Mouse (Mus musculus) embryonic facial prominence, embryonic 14.5 days (tissue): ENCODE data around the gene Cacna1d. TPM values are rescaled to one million over a fixed set of nuclear protein-coding genes. Genes with fewer than 3 reads are reported as not detected.

Experiments used
- ATAC-seq: fragments of 200-750 bp; cut with Nextera tagmentation; 2 replicates; pipeline ENCODE4 v1.8.0; 2017; ENCODE audit warnings: low read depth, moderate number of reproducible peaks, moderate TSS enrichment
- DNase-seq: peaks from one replicate; pipeline ENCODE4 v3.0.0-alpha.2; 2015; ENCODE audit warnings: low spot score
- H3K27ac ChIP-seq: fragments of 300-500 bp; sonication (generic); replicated peaks from 2 replicates; pipeline ENCODE4 v1.5.1; 2014; ENCODE audit warnings: low read depth, mild to moderate bottlenecking, low read length, moderate library complexity
- H3K27me3 ChIP-seq: fragments of 300-500 bp; sonication (generic); replicated peaks from 2 replicates; pipeline ENCODE4 v1.6.1; 2014; ENCODE audit warnings: low read length; ENCODE audit not compliant: control insufficient read depth, insufficient read depth
- H3K36me3 ChIP-seq: fragments of 300-500 bp; sonication (generic); 2 replicates; pipeline ENCODE4 v1.6.1; 2014; ENCODE audit warnings: low read length, mixed read lengths; ENCODE audit not compliant: control insufficient read depth, insufficient read depth
- H3K4me1 ChIP-seq: fragments of 300-500 bp; sonication (generic); 2 replicates; pipeline ENCODE4 v1.6.1; 2014; ENCODE audit warnings: antibody characterized with exemption, low read length; ENCODE audit not compliant: control insufficient read depth, insufficient read depth
- H3K4me2 ChIP-seq: fragments of 300-500 bp; sonication (generic); 2 replicates; pipeline ENCODE4 v1.6.1; 2014; ENCODE audit warnings: low read depth, mild to moderate bottlenecking, low read length, moderate library complexity, mixed read lengths
- H3K4me3 ChIP-seq: fragments of 300-500 bp; sonication (generic); 2 replicates; pipeline ENCODE4 v1.5.1; 2014; ENCODE audit warnings: low read depth, mild to moderate bottlenecking, low read length
- H3K9ac ChIP-seq: fragments of 300-500 bp; sonication (generic); 2 replicates; pipeline ENCODE4 v1.6.1; 2014; ENCODE audit warnings: low read depth, mild to moderate bottlenecking, low read length, moderate library complexity, mixed read lengths
- H3K9me3 ChIP-seq: fragments of 300-500 bp; sonication (generic); 2 replicates; pipeline ENCODE4 v1.6.1; 2016; ENCODE audit warnings: low read length; ENCODE audit not compliant: control insufficient read depth
- WGBS: fragments of 180-500 bp; shearing (Covaris S2); extraction: QIAGEN DNeasy Blood & Tissue Kit; methylation state at CpG from one replicate; pipeline ENCODE4 v1.1.7; 2014; 5-methylcytosine and 5-hydroxymethylcytosine counted together
- polyA plus RNA-seq: library from polyadenylated mRNA; unstranded; fragments of >200 nt; fragmentation: Nextera tagmentation; extraction: Ambion mirVana; gene quantifications from 2 replicates; pipeline ENCODE4 v1.2.1, GENCODE M21; 2014

Cacna1d gene
- polyA plus RNA-seq, 1 experiment from 2014 or later = 3.5 TPM

DNA sequence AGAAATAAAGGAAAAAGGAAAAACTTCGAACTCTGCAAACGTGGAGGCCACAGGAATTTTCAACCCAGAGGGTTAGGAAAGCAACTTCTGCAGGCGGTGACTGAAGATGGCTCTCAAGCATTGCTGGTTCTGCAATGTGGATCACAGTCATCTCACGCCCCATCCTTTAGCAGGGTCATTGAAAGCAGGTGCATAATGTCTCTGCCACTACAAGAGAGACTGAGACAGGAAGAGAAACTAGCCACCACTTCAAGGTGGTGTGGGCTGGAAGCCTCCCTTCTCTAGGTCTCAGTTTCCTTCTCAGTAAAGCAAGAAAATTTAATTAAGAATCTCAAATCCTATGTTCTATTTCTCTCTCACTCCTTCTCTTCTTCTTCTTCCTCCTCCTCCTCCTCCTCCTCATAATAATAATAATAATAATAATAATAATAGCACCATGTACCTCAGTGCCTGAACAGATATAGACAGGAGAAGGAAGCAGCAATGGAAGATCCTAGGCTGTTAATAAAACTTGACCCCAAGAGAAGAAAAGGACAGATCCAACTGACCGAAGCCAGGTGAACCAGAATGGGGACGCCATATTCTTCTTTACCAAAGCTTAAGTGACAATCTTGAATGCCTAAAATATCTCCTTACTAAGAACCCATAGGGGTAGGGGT lies 305.5 kb downstream of the Cacna1d start:
- H3K27me3 ChIP-seq = no peaks in the 10 kb centered on the region
- H3K27ac ChIP-seq = no peak overlapping the region
- no peak overlapping the region for H3K4me2 ChIP-seq
- peaks cover 11% of the 10 kb centered on the region for H3K4me1 ChIP-seq
- WGBS = 87% methylated on average over 6 of the region's 6 CpGs
- H3K4me3 ChIP-seq = no peak overlapping the region
- no peaks in the 10 kb centered on the region; the same call in 1 of the 2 replicates for H3K36me3 ChIP-seq
- no peak for DNase-seq
- no peaks in the 10 kb centered on the region for H3K9me3 ChIP-seq
- H3K9ac ChIP-seq = no peak overlapping the region
- ATAC-seq = no peak

DNA sequence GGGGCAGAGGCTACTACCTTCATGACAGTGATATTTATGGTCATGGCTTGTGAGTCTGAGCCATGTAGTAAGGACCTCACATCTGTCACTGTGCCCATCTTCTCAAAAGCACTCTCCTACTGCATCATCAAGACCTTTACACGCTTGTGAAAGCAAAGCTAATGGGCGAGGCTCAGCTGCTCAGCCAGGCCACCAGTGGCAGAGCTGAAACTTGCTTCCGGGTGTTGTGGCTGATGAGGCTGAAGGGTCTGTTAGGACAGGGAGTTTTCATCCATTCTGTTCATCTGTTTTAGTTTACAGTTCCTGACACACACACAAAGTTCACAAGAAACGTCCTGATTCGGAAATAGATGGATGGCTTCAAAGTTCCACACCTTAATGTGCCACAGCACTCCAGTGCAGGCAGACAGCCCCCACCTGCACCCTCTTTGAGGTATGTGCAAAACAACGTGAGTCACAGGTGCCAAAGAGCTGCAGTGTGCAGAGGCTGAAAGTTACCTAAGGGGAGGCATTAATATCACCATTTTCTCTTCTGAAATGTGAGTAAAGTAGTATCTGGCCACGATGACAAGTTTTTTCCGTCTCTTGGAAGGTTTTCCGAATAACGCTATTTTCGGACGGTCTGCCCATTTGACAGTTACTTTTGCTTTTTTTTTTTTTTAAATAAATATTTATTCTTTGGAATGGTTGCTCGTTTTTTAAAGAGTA lies 306.7 kb downstream of the Cacna1d start:
- H3K36me3 ChIP-seq = no peaks in the 10 kb centered on the region
- no peak overlapping the region for H3K4me2 ChIP-seq
- H3K9ac ChIP-seq = no peak overlapping the region
- H3K27ac ChIP-seq = no peak overlapping the region
- H3K27me3 ChIP-seq = peaks cover 6% of the 10 kb centered on the region; the same call in 1 of the 2 replicates
- H3K4me3 ChIP-seq = no peak overlapping the region
- peaks cover 11% of the 10 kb centered on the region for H3K4me1 ChIP-seq
- WGBS = 74% methylated on average over 13 of the region's 13 CpGs
- ATAC-seq (no peak), DNase-seq (no peak)
- no peaks in the 10 kb centered on the region for H3K9me3 ChIP-seq

DNA sequence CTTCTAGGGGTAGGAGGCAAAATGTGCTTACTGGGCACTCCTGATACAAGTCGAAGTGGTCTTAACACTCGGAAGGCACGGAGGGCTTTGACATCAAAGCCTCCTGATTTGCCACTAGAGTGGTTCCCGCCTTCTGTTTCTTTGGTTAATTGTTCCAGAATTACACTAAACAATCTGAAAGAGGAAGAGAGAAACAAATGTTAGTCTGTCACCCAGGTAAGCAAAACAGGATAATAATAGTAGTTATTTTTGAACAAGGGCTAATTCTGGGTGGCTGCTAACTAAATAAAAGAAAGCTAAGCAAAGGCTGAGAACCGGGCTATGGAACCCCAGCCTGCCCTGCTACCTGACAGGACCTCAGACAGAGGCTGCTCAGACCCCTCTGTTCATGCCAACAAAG lies 307.2 kb downstream of the Cacna1d start:
- Histone ChIP-seq H3K27ac (no peak overlapping the region), H3K4me3 (no peak overlapping the region), H3K27me3 (peaks cover 6% of the 10 kb centered on the region; the same call in 1 of the 2 replicates), H3K4me1 (peaks cover 11% of the 10 kb centered on the region), H3K9me3 (no peaks in the 10 kb centered on the region), H3K9ac (no peak overlapping the region), H3K4me2 (no peak overlapping the region), H3K36me3 (no peaks in the 10 kb centered on the region)
- 78% methylated on average over 5 of the region's 5 CpGs for WGBS
- no peak for DNase-seq
- ATAC-seq = no peak

DNA sequence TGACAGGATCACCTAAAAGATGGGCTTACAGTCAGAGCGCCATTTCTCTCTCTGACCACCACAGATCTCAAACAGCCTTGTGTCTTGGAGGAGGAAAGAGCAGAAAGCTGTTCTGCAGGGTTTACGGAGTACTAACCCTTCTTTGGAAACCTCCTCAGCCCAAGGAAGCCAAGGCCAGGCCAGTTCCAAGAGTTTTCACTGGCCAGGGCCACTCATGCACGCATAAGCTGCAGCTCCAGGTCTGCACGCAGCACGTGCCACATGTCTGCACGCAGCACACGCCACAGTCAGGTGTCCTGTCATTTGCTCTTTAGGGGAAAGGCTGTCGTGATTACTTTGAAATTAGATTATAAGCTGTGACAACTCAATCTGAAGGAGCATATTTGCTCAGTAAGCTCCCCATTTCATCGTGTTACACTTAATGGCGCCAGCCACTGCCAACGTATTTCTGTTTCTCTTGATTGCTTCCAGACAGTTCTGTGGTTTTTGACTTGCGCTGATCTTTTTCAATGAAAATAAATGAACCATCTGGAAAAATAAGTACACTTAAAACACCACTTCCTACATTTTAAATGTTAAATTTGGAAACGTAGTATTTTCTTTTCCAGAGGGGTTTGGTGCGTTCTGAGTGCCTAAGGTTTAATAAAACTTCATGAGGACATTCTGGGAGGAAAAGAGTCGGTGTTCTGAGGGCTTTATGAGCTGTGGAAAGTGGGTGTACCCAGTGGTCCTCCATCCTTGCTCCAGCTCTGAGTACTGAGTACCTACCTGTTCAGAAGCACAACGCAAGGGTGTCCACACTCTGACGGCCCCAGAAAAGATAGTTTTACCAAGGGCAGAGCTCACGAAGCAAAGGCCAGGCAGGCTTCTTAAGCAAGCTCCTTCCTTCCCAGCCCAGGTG lies 308.4 kb downstream of the Cacna1d start:
- no peak overlapping the region for H3K4me3 ChIP-seq
- H3K36me3 ChIP-seq = no peaks in the 10 kb centered on the region
- H3K27ac ChIP-seq = peak overlapping the region; percentile 52; the same call in 1 of the 2 replicates
- no peak overlapping the region for H3K4me2 ChIP-seq
- no peaks in the 10 kb centered on the region for H3K9me3 ChIP-seq
- DNase-seq (peak; percentile 86), ATAC-seq (peak; percentile 53; the same call in 1 of the 2 replicates)
- peaks cover 14% of the 10 kb centered on the region for H3K4me1 ChIP-seq
- peaks cover 6% of the 10 kb centered on the region; the same call in 1 of the 2 replicates for H3K27me3 ChIP-seq
- 39% methylated on average over 18 of the region's 18 CpGs for WGBS
- H3K9ac ChIP-seq = no peak overlapping the region

DNA sequence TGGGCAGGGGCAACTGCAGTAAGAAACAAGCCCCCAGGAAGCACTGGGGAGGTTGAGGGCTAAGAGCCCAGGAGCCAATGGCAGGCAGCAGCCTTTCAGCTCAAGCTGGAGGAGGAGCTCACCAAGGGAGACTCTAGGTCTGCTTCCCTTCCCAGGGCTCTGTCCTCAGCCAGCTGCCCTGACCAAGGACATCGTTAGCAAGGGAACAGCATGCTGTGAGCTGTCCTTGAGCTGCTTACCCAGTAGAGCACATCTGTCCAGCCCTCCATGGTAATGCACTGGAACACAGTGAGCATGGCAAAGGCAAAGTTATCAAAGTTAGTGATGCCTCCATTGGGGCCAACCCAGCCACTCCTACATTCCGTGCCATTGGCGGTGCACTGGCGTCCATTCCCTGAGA lies 312.9 kb downstream of the Cacna1d start:
- Histone ChIP-seq H3K4me1 (peaks cover 13% of the 10 kb centered on the region), H3K9me3 (no peaks in the 10 kb centered on the region), H3K9ac (no peak overlapping the region), H3K4me3 (no peak overlapping the region), H3K4me2 (no peak overlapping the region), H3K27ac (no peak overlapping the region), H3K27me3 (peaks cover 6% of the 10 kb centered on the region; the same call in 1 of the 2 replicates), H3K36me3 (no peaks in the 10 kb centered on the region)
- ATAC-seq = no peak
- no peak for DNase-seq
- 83% methylated on average over 4 of the region's 4 CpGs for WGBS

DNA sequence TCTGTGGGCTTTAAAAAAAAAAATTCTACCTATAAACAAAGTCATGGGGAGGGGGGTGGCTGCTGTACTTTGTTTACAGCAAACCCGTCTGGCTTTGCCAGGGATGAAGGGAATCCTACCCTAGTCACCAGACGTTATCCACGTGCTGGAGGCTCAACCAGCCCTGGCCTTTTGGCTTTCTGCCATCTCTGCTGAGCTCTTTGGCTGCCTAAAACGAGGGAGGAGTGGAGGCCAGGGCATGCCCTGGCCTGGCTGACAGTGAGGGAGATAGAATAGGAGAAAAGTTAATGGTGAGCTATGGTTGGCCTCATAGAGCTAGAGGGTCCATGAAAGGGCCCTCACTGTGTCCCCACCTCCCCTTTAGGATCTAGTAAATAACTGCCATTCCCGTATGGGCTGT lies 313.4 kb downstream of the Cacna1d start:
- Histone ChIP-seq H3K27ac (no peak overlapping the region), H3K9ac (no peak overlapping the region), H3K27me3 (peaks cover 6% of the 10 kb centered on the region; the same call in 1 of the 2 replicates), H3K4me2 (no peak overlapping the region), H3K36me3 (no peaks in the 10 kb centered on the region), H3K4me3 (no peak overlapping the region), H3K4me1 (peaks cover 12% of the 10 kb centered on the region), H3K9me3 (no peaks in the 10 kb centered on the region)
- WGBS = 26% methylated on average over 5 of the region's 5 CpGs
- ATAC-seq = no peak
- peak; percentile 57 for DNase-seq

DNA sequence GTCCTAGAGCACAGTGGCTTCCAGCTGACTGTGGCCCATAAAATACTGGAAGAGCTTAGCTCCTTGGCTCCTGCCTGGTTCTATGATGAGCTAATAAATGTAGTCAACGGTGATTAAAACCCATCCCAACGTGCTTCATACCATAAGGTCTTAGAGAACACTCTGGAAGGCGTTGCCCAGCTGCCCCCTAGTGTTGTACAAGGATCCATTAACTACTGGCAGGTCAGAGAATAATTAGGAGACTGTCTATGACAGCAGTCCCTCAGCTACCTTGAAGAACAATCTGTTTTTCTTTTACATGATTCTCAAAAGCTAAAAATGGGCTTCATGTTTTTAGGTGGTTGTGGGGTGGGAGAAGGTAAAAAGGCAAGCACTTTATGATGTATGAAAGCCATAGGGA lies 315.9 kb downstream of the Cacna1d start:
- H3K36me3 ChIP-seq = no peaks in the 10 kb centered on the region
- H3K4me3 ChIP-seq = no peak overlapping the region
- no peak overlapping the region for H3K9ac ChIP-seq
- H3K27me3 ChIP-seq = peaks cover 6% of the 10 kb centered on the region; the same call in 1 of the 2 replicates
- ATAC-seq (no peak), DNase-seq (no peak)
- peaks cover 7% of the 10 kb centered on the region; the same call in 1 of the 2 replicates for H3K4me1 ChIP-seq
- no peaks in the 10 kb centered on the region for H3K9me3 ChIP-seq
- H3K27ac ChIP-seq = no peak overlapping the region
- 60% methylated on average over 3 of the region's 3 CpGs for WGBS
- no peak overlapping the region for H3K4me2 ChIP-seq
